Mouse (Mus musculus): ENCODE data around the gene Fam168a.

Gene Fam168a

GRCm38 (mm10) chr7:100770669-100771341 is 64.4 kb downstream of the Fam168a start:
- ATAC-seq (ENCODE audit: insufficient number of reproducible peaks, low FRiP score, low TSS enrichment), result no peak

- no peak for ATAC-seq (ENCODE audit: insufficient number of reproducible peaks, low FRiP score, low TSS enrichment)
These were observed 67.8 kb downstream of the Fam168a start for GRCm38 (mm10) chr7:100774189-100774588.

- ATAC-seq (ENCODE audit: insufficient number of reproducible peaks, low FRiP score, low TSS enrichment), result no peak
These were observed 69.4 kb downstream of the Fam168a start for GRCm38 (mm10) chr7:100775810-100776209.

GRCm38 (mm10) chr7:100780192-100780591 is 73.8 kb downstream of the Fam168a start:
- ATAC-seq (ENCODE audit: insufficient number of reproducible peaks, low FRiP score, low TSS enrichment), result no peak

GRCm38 (mm10) chr7:100784650-100785049 is 78.2 kb downstream of the Fam168a start:
- ATAC-seq (ENCODE audit: insufficient number of reproducible peaks, low FRiP score, low TSS enrichment), result no peak

- ATAC-seq (ENCODE audit: insufficient number of reproducible peaks, low FRiP score, low TSS enrichment), result no peak
These were observed 79.0 kb downstream of the Fam168a start for GRCm38 (mm10) chr7:100785426-100785825.

GRCm38 (mm10) chr7:100786078-100786477 is 79.6 kb downstream of the Fam168a start:
- ATAC-seq (ENCODE audit: insufficient number of reproducible peaks, low FRiP score, low TSS enrichment), result no peak

GRCm38 (mm10) chr7:100788291-100788690 is 81.9 kb downstream of the Fam168a start:
- no peak for ATAC-seq (ENCODE audit: insufficient number of reproducible peaks, low FRiP score, low TSS enrichment)

GRCm38 (mm10) chr7:100798810-100799209 is 92.4 kb downstream of the Fam168a start:
- ATAC-seq (ENCODE audit: insufficient number of reproducible peaks, low FRiP score, low TSS enrichment), result no peak

GRCm38 (mm10) chr7:100805391-100805790 is 99.0 kb downstream of the Fam168a start:
- no peak for ATAC-seq (ENCODE audit: insufficient number of reproducible peaks, low FRiP score, low TSS enrichment)

GRCm38 (mm10) chr7:100811912-100812311 is 105.5 kb downstream of the Fam168a start:
- ATAC-seq (ENCODE audit: insufficient number of reproducible peaks, low FRiP score, low TSS enrichment), result peak; percentile 91

- no peak for ATAC-seq (ENCODE audit: insufficient number of reproducible peaks, low FRiP score, low TSS enrichment)
These were observed 106.2 kb downstream of the Fam168a start for GRCm38 (mm10) chr7:100812641-100813040.

- ATAC-seq (ENCODE audit: insufficient number of reproducible peaks, low FRiP score, low TSS enrichment), result no peak
These were observed 109.6 kb downstream of the Fam168a start for GRCm38 (mm10) chr7:100815900-100816570.

- ATAC-seq (ENCODE audit: insufficient number of reproducible peaks, low FRiP score, low TSS enrichment), result no peak
These were observed 110.5 kb downstream of the Fam168a start for GRCm38 (mm10) chr7:100816759-100817441.

- ATAC-seq (ENCODE audit: insufficient number of reproducible peaks, low FRiP score, low TSS enrichment), result no peak
These were observed 111.0 kb downstream of the Fam168a start for GRCm38 (mm10) chr7:100817442-100817760.

- no peak for ATAC-seq (ENCODE audit: insufficient number of reproducible peaks, low FRiP score, low TSS enrichment)
These were observed 112.1 kb downstream of the Fam168a start for GRCm38 (mm10) chr7:100818401-100819064.

GRCm38 (mm10) chr7:100824661-100825060 is 118.2 kb downstream of the Fam168a start:
- ATAC-seq (ENCODE audit: insufficient number of reproducible peaks, low FRiP score, low TSS enrichment), result no peak

GRCm38 (mm10) chr7:100828549-100828948 is 122.1 kb downstream of the Fam168a start:
- no peak for ATAC-seq (ENCODE audit: insufficient number of reproducible peaks, low FRiP score, low TSS enrichment)

- ATAC-seq (ENCODE audit: insufficient number of reproducible peaks, low FRiP score, low TSS enrichment), result no peak
These were observed 127.4 kb downstream of the Fam168a start for GRCm38 (mm10) chr7:100833859-100834258.

- no peak for ATAC-seq (ENCODE audit: insufficient number of reproducible peaks, low FRiP score, low TSS enrichment)
These were observed 128.7 kb downstream of the Fam168a start for GRCm38 (mm10) chr7:100835168-100835567.

- ATAC-seq (ENCODE audit: insufficient number of reproducible peaks, low FRiP score, low TSS enrichment), result no peak
These were observed 129.3 kb downstream of the Fam168a start for GRCm38 (mm10) chr7:100835711-100836110.

All from cerebellum, adult (tissue).